Mouse (Mus musculus) layer of hippocampus, postnatal 25 days (tissue): ENCODE results near the gene Cd55. TPM values are rescaled to one million over a fixed set of nuclear protein-coding genes. Genes with fewer than 3 reads are reported as not detected.
"Not testable (repeated sequence)": the region's sequence is repeated elsewhere in the genome, so short reads cannot be mapped to it uniquely, and the experiment has no call there.

Source experiments
- DNase-seq, 2 experiments: peaks; one replicate each; pipeline ENCODE4 v3.0.0; 2022; ENCODE audit warnings: mixed read lengths in 2 of 2, low spot score in 1 of 2; ENCODE audit errors: extremely low spot score in 1 of 2
- total RNA-seq, 2 experiments: library from RNA; stranded (reverse); gene quantifications; 2 replicates each; pipeline ENCODE4 v1.2.3; 2021

The Cd55 gene
- total RNA-seq = 1 to 10 TPM; 6.6 to 7.4 TPM

DNA sequence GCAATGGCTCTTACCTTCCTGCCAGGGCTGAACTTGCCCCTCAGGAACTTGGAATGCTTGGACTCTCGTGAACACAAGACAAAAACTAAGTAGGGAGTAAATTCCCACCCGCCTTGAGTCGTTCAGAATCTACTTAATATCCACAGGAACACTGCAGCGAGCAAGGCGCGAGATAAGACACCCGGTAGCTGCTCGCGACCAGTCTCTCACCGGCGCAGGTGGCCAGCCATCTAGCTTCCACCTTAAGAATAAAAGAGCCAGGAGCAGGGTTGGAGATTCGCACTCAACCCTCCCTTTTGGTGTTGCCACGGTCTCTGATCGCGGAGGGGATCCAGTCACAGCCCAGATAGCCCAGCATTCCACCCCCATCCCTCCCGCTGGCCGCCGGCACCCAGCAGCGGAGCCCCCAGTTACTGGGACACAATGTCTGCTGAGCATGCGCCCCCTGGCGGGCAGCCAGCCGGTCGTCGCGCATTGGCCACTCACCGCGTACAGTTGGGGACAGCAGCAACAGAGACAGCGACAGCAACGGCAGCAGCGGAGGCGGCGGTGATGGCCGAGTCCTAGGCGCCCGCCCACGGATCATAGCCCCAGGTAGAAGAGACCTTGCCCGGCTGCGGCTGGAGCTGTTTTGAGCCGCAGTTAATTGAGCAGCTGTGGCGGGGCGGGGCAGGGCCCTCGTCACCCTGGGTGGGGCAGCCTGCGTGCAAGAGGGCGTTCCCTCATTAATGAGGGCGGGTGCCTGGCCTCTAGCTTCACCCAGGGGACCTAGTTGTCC, at the start of gene Cd55:
Cd55 (minus strand) TSS at position 661 of the 778 bp plus-strand sequence.
- DNase-seq = peak; percentile 83 to 86

DNA sequence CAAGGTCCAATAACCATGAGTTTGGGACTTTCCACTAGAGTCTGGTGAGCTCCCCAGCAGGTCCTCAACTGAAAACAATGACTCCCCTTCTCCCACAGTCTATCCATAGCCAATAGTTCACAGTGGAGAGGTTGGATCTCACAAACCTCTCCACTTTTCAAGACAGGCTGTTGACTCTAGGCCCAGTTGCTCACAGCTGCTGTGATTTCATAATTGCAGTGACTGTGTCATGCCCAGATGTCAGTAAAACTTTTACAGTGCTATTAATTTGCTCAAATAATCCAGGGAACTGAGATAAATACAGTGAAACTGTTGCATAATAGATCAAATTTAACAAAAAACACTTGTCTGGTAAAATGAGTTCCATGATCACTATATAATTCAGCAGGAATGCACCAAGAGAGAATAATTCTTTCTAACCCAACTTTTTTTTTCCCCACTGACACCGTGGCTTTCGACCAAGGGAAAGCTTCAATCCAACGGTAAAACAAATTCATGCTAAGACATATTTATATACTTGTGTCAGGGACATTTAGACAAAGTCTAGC, 49.4 kb upstream of the Cd55 start:
- no peak for DNase-seq

DNA sequence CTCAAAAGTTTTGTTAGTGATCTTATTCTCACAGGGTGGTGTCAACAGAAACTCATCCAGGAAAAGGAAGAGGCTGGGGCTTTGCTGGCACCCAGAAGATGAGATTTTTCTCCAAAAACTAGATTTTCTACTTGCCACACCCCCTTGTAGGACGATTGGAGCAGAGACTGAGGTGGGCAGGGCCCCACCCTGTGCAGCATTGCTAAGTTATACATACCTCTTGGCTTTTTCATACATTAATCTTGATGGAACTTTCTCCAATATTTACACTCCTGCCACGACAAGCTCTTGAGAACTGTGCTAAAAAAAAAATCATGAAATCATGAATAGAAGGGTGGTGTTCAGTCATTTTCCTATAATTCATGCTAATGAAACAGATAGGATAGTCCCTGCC, 46.4 kb upstream of the Cd55 start:
- no peak for DNase-seq

DNA sequence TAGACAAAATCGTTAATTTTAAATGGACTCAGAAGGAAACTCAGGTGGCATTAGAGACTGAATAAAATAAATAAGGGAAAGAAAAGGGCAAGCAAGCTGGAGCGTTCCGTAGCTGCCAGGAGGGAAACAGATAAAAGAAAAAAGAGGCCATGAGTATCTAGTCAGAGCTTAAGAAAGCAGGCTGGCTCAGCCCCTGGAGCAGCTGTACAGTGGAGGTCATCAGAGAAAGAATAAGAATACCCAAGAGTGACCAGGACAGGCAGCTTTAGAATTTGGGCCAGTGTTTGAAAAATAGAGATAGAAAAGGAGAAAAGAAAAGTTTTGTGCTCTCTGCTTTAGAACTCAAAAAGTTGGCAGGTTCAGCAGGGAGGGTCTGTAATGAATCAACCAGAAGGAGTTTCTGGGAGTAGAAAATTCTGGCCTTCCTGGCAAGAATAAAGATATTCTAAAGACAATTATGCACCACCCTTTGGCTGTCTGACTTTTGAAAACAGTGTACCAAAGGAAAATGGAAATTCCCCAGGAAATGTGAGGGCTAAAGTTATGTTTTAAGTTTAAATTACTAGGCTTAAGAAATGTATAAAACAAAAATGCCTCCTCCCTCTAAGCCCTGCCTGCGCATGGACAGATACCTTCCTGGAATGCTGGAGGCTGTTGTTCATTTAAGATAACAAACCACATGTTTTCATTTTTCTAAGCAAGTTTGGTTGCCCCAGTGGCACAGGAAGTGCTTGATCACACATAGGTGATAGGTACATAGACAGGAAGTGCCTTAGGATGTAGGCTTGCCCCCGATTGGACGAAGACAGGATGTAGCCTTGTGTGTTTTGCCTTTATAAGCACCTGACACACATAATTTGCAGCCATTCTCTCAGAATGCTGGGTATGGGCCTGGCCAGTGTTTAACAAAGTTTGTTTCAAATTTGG, 45.7 kb upstream of the Cd55 start:
- no peak for DNase-seq

DNA sequence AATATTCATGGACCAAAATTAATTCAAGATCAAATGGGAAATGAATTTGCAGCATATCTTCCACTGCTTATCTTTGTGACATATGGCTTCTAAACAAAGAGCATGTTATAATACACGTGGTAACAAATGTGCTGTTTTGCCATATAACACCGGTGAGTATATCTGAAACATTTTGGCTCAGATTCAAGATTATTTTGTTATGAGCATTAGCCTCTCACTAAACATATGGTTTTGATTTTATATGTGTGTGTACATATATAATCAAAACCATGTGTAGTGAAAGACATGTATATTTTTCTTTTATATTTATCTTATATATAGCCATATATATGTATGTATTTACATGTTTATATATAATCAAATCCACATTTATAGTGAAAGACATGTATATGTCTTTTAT, 44.9 kb upstream of the Cd55 start:
- no peak for DNase-seq

DNA sequence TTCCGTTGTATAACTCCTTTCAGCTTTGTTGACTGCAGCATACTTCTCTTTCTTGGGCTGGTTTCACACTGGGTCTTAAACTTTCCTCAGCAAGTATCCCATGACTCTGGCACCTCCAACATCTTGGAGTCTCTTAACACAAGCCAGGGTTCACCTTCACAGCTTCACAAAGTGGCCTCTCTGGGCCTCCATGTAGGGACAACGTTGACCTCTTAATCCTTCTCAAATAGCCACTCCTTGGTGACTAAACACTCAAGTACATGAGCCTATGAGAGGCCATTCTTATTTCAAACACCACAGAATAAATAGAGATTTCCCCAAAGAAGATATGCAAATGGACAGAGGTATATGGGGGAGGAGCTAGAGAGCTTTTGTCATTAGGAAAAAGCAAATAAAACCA, 37.4 kb upstream of the Cd55 start:
- no peak for DNase-seq

DNA sequence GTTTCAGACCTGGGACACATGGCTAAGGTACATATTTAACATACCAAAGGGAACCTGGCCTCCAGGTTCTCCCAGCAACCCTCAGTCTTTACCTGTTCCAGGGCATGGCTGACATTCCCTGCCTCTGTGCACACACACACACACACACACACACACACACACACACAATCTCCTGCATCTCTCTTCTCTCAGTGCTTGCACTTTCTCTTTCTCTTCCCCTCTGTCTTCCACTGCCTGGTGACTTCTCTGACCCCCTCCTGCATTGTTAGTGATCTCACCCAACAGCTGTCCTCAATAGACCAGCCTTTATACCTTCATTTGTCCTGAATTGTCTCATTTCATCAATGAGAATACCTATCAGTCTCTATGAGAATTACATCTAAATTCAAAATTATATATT, 35.8 kb upstream of the Cd55 start:
- no peak for DNase-seq

DNA sequence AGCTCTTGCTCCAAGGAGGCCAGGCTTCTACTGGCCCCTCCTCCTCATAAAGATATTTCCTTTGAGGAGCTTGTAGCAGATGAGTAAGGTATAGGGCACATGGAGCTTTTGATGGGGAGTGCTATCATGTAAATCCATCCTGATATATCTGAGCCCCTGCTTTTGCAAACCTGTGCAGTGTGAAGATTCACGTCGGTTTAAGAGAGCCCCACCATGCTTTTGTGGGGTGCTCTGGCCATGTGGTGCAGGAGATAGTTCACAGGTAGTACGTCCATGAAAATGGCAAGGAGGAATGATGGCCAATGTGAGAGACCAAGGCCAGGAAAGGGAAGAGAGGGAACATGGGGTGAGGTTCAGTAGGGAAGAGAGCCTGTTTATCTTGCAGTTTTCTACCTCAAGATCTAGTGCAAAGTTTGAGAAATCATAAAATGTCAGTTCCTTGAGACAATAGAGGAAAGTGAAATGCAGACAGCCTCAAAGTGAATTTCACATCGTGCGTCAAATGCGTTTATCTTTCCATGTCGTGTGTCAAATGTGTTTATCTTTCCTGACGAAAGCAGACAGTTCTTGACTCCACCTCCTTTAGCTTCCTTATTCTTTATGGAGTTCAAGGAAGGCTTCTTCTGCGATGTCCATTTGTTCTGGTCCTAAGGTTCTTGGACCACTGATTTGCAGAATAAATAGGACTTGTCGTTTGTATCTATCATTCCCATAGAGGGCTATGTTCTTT, 24.4 kb upstream of the Cd55 start:
- no peak for DNase-seq

DNA sequence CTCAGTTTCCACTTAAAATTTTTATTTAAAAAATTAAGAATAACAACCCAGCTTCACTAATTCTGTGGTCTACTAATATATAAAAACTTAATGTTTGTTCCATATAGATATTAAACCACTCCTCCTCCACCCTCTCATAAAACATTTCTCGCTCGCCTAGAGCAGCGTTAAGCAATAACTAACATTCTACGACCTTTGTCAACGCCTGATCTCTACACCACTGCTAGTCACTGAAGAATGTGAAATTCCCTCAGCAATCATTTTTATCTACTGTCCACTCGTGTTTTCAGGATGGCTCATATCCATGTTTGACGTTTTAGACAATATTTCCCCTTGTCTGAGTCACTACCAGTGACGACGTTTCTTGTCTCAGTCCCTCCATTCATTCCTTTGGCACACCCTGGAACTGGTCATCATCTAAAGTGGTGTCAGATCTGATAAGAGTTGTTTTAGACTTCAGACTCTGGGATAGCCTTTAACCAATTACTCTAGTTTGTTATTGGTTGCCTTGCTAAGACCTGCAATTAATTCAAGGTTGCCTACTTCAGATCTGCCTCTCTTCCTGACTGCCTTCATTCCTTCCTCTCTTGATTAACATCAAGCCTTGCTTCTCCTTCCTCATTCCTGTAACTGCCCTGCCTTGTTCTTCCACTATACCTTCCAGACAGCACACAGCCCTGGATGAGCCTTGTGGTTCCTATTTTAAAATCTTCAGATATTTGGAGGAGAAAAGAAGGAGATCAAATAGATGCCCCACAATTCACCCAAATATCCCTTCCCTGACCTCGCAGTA, 23.5 kb upstream of the Cd55 start:
- no peak for DNase-seq

DNA sequence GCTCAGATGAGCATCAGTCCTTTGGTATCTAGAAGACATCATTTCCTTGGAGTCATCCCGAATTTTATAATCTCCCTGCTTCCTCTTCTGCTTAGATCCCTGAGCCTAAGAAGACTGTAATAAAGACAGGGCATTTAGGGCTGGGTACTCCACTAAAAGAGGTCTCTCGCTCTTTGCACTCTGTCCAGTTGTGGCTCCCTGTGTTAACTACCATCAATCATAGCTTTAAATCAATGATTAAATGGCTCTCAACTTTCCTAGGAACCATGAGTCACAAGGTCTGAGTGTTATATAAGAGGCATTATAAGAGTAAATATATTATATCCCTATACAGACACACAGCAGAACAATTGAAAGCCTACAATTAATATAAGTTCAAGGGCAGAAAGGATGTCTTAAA, 22.8 kb upstream of the Cd55 start:
- no peak for DNase-seq

DNA sequence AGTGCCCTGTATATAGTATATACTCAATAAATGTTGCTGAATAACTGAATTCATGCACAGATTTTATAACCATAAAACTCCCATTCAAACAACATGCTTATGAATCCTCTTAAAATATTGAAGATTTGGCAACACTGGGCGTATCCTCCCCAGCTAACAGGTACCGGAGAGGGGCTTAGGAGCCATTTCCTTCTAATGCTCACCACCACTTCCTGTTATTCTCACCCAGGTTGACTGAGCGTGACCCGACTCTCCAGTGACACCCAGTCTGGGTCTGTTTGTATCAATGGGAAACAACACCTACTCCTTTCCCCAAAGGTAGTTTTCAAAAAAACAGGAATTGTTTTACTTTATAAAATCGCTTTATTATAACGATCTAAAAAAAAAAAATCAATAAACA, 12.4 kb upstream of the Cd55 start:
- no peak for DNase-seq

DNA sequence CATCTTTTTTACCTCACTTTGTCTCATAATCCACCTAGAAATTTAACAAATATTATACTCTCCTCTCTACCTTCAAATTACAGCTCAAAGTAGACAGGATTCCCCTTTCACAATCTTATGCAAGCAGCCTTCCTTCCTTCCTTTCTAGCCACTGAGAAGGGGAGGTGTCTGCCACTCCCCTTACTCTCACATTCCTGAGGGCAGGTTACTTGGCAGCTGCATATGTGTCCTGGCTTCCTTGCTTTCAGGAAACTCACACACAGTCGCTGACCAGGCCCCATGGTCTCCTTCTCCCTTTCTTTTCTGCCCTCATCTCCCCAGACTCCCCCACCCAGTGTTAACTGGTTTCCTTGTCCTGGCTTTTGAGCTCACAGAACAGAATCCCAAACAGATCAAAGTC, 11.7 kb upstream of the Cd55 start:
- no peak for DNase-seq

DNA sequence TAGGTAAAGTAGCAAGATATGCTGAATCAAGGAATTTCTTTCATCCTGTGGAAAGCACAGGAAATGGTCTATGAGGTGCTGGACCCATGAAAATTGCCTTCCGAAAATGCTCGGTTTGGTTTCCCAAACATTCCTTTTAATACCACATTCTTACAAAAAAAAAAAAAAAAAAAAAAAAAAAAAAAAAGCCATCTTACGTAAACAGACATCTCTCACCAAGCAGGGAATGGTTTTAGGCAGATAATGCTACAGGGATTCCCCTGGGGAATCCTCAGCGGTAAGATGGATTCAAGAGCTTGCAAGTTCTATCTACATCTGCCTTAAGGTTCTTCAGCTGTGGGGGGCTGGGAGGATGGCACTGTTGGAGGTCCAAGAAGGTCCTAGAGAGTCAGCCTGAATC, 7.5 kb upstream of the Cd55 start:
- no peak for DNase-seq

DNA sequence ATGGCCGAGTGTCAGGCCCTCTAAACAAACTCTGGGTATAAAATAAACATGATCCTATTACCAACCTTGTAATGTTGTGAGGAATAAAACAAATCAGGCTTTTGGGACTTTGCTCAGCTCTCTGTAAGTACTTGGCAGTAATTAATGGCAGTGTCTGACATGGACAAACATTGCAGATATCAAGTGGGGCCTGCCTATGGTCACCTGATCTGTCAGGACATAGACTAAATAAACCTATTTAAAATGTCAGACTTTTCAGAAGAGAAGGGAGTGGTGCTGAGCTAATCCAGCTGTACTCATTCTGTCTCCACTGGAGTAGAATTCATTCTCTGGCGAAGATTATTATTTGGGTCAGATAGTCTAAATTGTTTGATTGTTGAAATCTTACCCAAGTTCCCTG, 4.9 kb upstream of the Cd55 start:
- no peak for DNase-seq

DNA sequence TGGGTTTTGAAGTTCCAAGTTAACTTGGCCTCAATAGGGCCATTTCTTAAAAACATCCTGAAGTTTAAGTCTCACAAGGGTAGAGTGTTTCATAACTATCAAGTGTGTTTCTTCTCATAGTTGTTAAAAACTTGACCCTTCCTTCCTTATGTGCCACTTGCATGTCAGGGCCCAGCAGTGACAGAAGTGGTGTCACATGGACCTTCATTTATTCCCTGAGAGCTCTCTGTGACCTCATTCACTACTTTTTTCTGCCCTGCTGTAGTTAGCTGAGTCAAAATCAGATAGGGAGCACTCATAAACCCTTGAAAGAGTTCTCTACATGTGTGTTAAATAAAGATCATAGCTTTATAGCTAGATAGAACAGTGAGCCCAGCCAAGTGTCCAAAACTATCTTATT, 1.6 kb upstream of the Cd55 start:
- no peak for DNase-seq

DNA sequence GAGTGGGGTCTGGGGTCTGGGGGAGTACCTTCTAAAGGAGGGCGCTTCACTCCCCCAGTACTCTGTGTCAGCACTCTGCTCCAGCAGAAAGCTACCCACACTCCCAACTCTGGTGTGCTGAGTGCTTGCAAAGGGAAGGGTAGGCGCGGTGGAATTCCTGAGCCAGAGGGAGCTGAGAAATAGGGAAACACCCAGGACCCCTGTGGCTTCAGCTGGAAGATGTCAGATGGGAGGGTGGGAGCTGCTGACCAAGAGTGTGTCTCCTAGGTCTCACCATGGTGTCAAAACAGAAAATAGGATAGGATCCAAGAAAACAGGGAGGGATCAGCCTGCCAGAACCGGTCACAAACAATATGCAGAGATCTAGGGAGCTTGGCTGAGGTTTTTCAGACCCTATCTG, 323 bp upstream of the Cd55 start:
- peak in 1 of 2 experiments; percentile 36 for DNase-seq

DNA sequence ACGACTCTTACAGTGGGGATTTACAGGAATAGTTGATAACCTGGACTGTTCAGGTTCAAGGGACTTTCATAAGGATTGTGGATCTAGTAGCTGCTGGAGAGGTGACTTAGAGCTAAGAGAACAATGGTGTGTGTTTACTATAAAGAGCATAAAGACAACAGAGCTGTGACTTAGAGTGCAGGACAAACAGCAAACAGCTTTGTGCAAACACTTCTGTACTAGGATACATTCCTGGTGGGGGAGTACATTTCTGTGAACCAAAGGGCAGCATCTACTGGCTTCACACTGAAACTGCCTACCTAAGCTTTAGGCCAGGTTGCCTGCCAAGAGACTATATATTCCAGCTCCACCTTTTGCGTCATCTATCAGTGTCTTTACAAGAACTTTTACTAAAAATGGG, 7.4 kb downstream of the Cd55 start:
- no peak for DNase-seq

DNA sequence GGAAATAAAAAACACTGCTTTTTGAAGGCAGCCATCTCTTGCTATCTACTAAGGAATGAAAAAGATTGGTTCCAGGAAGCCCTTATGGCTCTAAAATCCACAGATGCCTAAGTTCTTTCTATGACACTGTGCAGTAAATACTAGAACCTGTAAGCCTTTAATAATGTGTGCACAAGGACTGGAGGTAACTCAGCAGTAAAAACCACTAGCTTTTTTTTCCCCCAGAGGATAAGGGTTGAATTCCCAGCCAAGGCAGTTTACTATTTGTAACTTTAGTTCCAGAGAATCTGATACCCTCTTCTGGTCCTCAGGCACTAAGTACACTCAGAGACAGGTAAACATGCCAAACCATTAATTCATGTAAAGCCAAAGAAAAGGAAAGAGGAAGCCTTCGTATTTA, 19.6 kb downstream of the Cd55 start:
- not testable (repeated sequence) for DNase-seq

DNA sequence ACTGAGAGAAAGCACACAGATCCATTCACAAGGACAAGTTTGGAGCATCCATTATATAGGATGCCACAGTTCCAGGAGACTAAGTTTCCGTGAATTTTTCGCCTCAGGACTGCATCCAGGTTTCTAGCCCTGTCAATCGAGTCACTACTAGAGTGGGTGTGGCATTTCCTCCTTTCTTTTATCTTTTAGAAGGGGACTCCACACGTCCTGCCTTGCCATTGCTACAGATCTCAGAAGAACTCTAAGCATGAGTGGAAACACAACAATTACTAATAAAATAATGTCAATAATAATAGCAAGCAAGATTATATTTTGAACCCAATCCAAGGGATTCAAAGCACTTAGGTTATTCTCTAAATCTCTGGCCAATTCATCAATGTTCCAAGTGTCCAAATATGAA, 31.6 kb downstream of the Cd55 start:
- no peak for DNase-seq

DNA sequence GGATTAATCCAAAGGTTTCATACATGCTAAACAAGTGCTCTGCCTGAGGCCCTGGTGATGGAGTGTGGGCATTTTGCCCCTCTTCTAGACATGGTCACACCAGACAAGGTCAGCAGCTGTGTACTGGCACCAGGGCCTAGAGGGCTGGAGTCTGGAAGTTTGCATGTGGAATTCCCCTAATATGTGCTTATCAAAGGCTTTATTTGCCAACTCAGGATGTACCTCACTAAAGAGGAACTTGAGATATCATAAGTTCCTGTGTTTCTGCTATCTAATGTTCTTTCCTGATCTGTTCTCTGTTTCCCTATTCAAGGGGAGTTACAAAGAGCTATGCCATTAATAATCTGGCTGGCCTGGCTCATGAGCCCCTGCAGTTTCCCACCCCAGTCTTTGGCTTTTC, 33.9 kb downstream of the Cd55 start:
- not testable (repeated sequence) for DNase-seq
